Mouse (Mus musculus) limb, embryonic 10.5 days (tissue): ENCODE results near the gene Ankrd36. TPM values are rescaled to one million over a fixed set of nuclear protein-coding genes. Genes with fewer than 3 reads are reported as not detected.
A peak's percentile ranks its signal among the peaks of the same experiment; 100 is the strongest.

Source experiments
- DNase-seq: peaks from one replicate; pipeline ENCODE4 v3.0.0-alpha.2; 2017; ENCODE audit warnings: low spot score
- H3K27ac ChIP-seq: fragments of 300-500 bp; sonication (generic); 2 replicates; pipeline ENCODE4 v1.5.1; 2016; ENCODE audit warnings: mild to moderate bottlenecking
- H3K27me3 ChIP-seq: fragments of 300-500 bp; sonication (generic); 2 replicates; pipeline ENCODE4 v1.6.1; 2016; ENCODE audit warnings: low read depth, mild to moderate bottlenecking; ENCODE audit not compliant: poor library complexity, severe bottlenecking
- H3K36me3 ChIP-seq: fragments of 300-500 bp; sonication (generic); 2 replicates; pipeline ENCODE4 v1.6.1; 2016; ENCODE audit warnings: mild to moderate bottlenecking, moderate library complexity
- H3K4me1 ChIP-seq: fragments of 300-500 bp; sonication (generic); 2 replicates; pipeline ENCODE4 v1.6.1; 2016
- H3K4me3 ChIP-seq: fragments of 300-500 bp; sonication (generic); 2 replicates; pipeline ENCODE4 v1.5.1; 2016; ENCODE audit warnings: mild to moderate bottlenecking, moderate library complexity
- H3K9me3 ChIP-seq: fragments of 300-500 bp; sonication (generic); replicated peaks from 2 replicates; pipeline ENCODE4 v1.6.1; 2016; ENCODE audit warnings: mild to moderate bottlenecking
- WGBS: fragments of 180-500 bp; shearing (Covaris S2); methylation state at CpG from one replicate; pipeline ENCODE4 v1.1.7; 2016; 5-methylcytosine and 5-hydroxymethylcytosine counted together
- polyA plus RNA-seq: library from polyadenylated mRNA; unstranded; fragments of >200 nt; fragmentation: Nextera tagmentation; extraction: Ambion mirVana; gene quantifications from 2 replicates; pipeline ENCODE4 v1.2.1, GENCODE M21; 2016

The Ankrd36 gene
- polyA plus RNA-seq = not detected in 2 replicates

- H3K27me3 ChIP-seq = no peaks in the 10 kb centered on the region
- no peak for DNase-seq
- 89% methylated on average over 12 of the region's 12 CpGs for WGBS
Observed at GRCm38 (mm10) chr11:5569474-5569873, at the start of gene Ankrd36. Gene Ankrd36 (plus strand): TSS chr11:5569684.

GRCm38 (mm10) chr11:5520412-5521265, 48.8 kb upstream of the Ankrd36 start, which contains the start of gene Xbp1:
Gene Xbp1 (plus strand): TSS chr11:5520659.
- Histone ChIP-seq H3K4me3 (peak within 1 kb of the TSS; percentile 97), H3K9me3 (no peaks in the 10 kb centered on the region), H3K27me3 (no peaks in the 10 kb centered on the region), H3K4me1 (peaks cover 24% of the 10 kb centered on the region), H3K36me3 (peaks cover 37% of the 10 kb centered on the region), H3K27ac (peak within 1 kb of the TSS; percentile 99)
- DNase-seq = peak; percentile 99
- under 1% methylated on average over 72 of the region's 72 CpGs for WGBS

More at GRCm38 (mm10) chr11:5569474-5569873, at the start of gene Ankrd36:
- Histone ChIP-seq H3K9me3 (no peaks in the 10 kb centered on the region), H3K27ac (no peak within 1 kb of the TSS), H3K4me1 (no peaks in the 10 kb centered on the region), H3K36me3 (no peaks in the 10 kb centered on the region), H3K4me3 (no peak within 1 kb of the TSS)

GRCm38 (mm10) chr11:5521266-5521515, 48.3 kb upstream of the Ankrd36 start:
- H3K4me1 ChIP-seq = peaks cover 24% of the 10 kb centered on the region
- no peaks in the 10 kb centered on the region for H3K9me3 ChIP-seq
- H3K36me3 ChIP-seq = peaks cover 43% of the 10 kb centered on the region
- 1% methylated on average over 13 of the region's 13 CpGs for WGBS
- no peak for DNase-seq
- peak overlapping the region; percentile 97 for H3K4me3 ChIP-seq
- peak overlapping the region; percentile 99 for H3K27ac ChIP-seq
- H3K27me3 ChIP-seq = no peaks in the 10 kb centered on the region

- H3K4me3 ChIP-seq = peak overlapping the region; percentile 97
- DNase-seq = peak; percentile 62
- H3K27me3 ChIP-seq = no peaks in the 10 kb centered on the region
- peak overlapping the region; percentile 99 for H3K27ac ChIP-seq
- H3K36me3 ChIP-seq = peaks cover 48% of the 10 kb centered on the region
- H3K9me3 ChIP-seq = no peaks in the 10 kb centered on the region
- under 1% methylated on average over 34 of the region's 34 CpGs for WGBS
- peaks cover 24% of the 10 kb centered on the region for H3K4me1 ChIP-seq
Observed at GRCm38 (mm10) chr11:5521516-5522291, 47.8 kb upstream of the Ankrd36 start.

- H3K27ac ChIP-seq = no peak overlapping the region
- no peak for DNase-seq
- H3K9me3 ChIP-seq = no peaks in the 10 kb centered on the region
- 95% methylated on average over 11 of the region's 11 CpGs for WGBS
- peaks cover 60% of the 10 kb centered on the region for H3K36me3 ChIP-seq
- H3K27me3 ChIP-seq = no peaks in the 10 kb centered on the region
- H3K4me3 ChIP-seq = peak overlapping the region; percentile 97
- peaks cover 24% of the 10 kb centered on the region for H3K4me1 ChIP-seq
Observed at GRCm38 (mm10) chr11:5522798-5523415, 46.6 kb upstream of the Ankrd36 start.

- Histone ChIP-seq H3K27me3 (no peaks in the 10 kb centered on the region), H3K9me3 (no peaks in the 10 kb centered on the region), H3K27ac (no peak overlapping the region), H3K4me1 (peaks cover 13% of the 10 kb centered on the region), H3K4me3 (no peak overlapping the region), H3K36me3 (peaks cover 85% of the 10 kb centered on the region)
- WGBS = 92% methylated on average over 4 of the region's 4 CpGs
- DNase-seq = no peak
Observed at GRCm38 (mm10) chr11:5525418-5525817, 44.1 kb upstream of the Ankrd36 start.

GRCm38 (mm10) chr11:5526573-5527439, 42.7 kb upstream of the Ankrd36 start:
- DNase-seq = no peak
- WGBS = 93% methylated on average over 7 of the region's 7 CpGs
- peaks cover 99% of the 10 kb centered on the region for H3K36me3 ChIP-seq
- H3K27me3 ChIP-seq = no peaks in the 10 kb centered on the region
- H3K4me3 ChIP-seq = no peak overlapping the region
- H3K9me3 ChIP-seq = no peaks in the 10 kb centered on the region
- H3K4me1 ChIP-seq = peaks cover 11% of the 10 kb centered on the region
- no peak overlapping the region for H3K27ac ChIP-seq

GRCm38 (mm10) chr11:5527865-5528523, 41.5 kb upstream of the Ankrd36 start:
- WGBS = 91% methylated on average over 5 of the region's 5 CpGs
- H3K4me1 ChIP-seq = peaks cover 1% of the 10 kb centered on the region
- no peak overlapping the region for H3K4me3 ChIP-seq
- no peak for DNase-seq
- no peaks in the 10 kb centered on the region for H3K27me3 ChIP-seq
- H3K27ac ChIP-seq = no peak overlapping the region
- no peaks in the 10 kb centered on the region for H3K9me3 ChIP-seq
- H3K36me3 ChIP-seq = peaks cover 100% of the 10 kb centered on the region

- Histone ChIP-seq H3K4me3 (no peak overlapping the region), H3K27ac (no peak overlapping the region), H3K27me3 (no peaks in the 10 kb centered on the region), H3K4me1 (no peaks in the 10 kb centered on the region), H3K9me3 (no peaks in the 10 kb centered on the region), H3K36me3 (peaks cover 100% of the 10 kb centered on the region)
- 91% methylated on average over 5 of the region's 5 CpGs for WGBS
- DNase-seq = no peak
Observed at GRCm38 (mm10) chr11:5528841-5529240, 40.6 kb upstream of the Ankrd36 start.

GRCm38 (mm10) chr11:5530172-5530571, 39.3 kb upstream of the Ankrd36 start:
- Histone ChIP-seq H3K4me1 (no peaks in the 10 kb centered on the region), H3K9me3 (no peaks in the 10 kb centered on the region), H3K36me3 (peaks cover 100% of the 10 kb centered on the region), H3K27ac (no peak overlapping the region), H3K27me3 (no peaks in the 10 kb centered on the region), H3K4me3 (no peak overlapping the region)
- 88% methylated on average over 5 of the region's 5 CpGs for WGBS
- DNase-seq = no peak

- no peaks in the 10 kb centered on the region for H3K27me3 ChIP-seq
- WGBS = 82% methylated on average over 6 of the region's 6 CpGs
Observed at GRCm38 (mm10) chr11:5530717-5531116, 38.8 kb upstream of the Ankrd36 start.

GRCm38 (mm10) chr11:5533108-5533507, 36.4 kb upstream of the Ankrd36 start:
- H3K27me3 ChIP-seq = no peaks in the 10 kb centered on the region
- no peak overlapping the region for H3K27ac ChIP-seq
- no peak overlapping the region for H3K4me3 ChIP-seq
- no peak for DNase-seq
- H3K9me3 ChIP-seq = no peaks in the 10 kb centered on the region
- H3K4me1 ChIP-seq = no peaks in the 10 kb centered on the region
- H3K36me3 ChIP-seq = peaks cover 91% of the 10 kb centered on the region
- 85% methylated on average over 5 of the region's 5 CpGs for WGBS

More at GRCm38 (mm10) chr11:5530717-5531116, 38.8 kb upstream of the Ankrd36 start:
- DNase-seq = no peak
- Histone ChIP-seq H3K27ac (no peak overlapping the region), H3K9me3 (no peaks in the 10 kb centered on the region), H3K4me3 (no peak overlapping the region), H3K4me1 (no peaks in the 10 kb centered on the region), H3K36me3 (peaks cover 96% of the 10 kb centered on the region)
